Mouse (Mus musculus) lung, postnatal 4 days (tissue): ENCODE results near the gene Olfr916.

Source experiments
- DNase-seq, 2 experiments: peaks; one replicate each; pipeline ENCODE4 v3.0.0; 2021

Gene Olfr916

DNA sequence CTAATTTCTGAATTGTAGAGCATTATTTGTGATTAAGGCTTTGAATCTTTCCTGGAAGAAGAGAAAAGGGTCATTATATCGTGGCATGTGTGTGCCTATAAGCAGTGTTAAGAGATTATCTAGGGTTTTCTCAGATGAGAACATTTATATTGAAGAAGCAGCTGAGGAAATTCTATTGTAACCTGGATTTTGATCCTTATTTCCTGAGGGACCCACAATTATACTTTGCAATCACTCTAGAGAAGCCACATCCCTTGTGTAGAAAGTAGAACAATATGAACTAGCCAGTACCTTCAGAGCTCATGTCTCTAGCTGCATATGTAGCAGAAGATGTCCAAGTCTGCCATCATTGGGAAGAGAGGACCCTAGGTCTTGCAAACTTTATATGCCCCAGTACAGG, at the start of gene Olfr916:
Gene Olfr916 (minus strand): TSS at position 101 of the 400 bp plus-strand sequence.
- DNase-seq, result no peak

DNA sequence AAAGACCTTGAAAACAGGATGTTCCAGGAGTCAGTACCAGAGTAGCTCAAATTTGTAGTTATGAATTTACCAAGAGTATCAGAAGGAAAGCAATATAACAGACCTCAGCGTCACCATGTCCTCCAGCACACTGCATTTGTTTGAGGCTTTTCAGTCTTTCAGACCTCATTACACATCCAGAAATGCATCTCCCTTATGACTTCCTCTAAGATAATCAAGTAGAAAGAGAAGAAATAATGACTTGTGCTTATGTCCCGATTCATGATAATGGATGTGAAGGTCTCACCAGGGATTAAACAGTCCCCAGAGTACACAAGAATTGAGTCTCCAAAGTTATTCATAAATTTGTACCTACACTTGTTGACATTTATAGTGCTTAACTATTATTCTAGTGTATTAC, 14.8 kb upstream of the Olfr916 start, which contains the start of gene Olfr918:
Gene Olfr918 (minus strand): TSS at position 101 of the 400 bp plus-strand sequence.
- DNase-seq, result no peak

- DNase-seq, result no peak
Observed at GRCm38 (mm10) chr9:38672887-38673286, 13.2 kb upstream of the Olfr916 start.

DNA sequence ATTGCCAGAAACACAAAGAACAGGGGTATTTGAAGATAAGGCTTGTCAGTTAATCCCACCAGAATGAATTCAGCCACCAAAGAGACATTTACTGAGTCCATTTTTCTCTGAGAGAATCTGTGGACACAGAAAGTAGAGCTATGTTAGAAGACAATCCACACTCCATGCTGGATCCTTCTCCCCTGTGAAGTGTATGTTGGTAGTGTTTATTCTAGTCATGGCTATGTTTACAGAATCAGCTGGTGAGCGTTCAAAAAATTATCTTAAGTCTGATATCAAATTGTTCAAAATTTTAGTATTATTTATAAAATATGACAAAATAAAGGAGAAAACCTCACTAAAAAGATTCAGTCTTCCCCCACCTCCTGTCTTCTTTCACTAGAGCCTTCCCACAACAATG, 6.1 kb upstream of the Olfr916 start, which contains the start of gene Olfr917:
Gene Olfr917 (minus strand): TSS at position 101 of the 400 bp plus-strand sequence.
- DNase-seq, result no peak

- no peak for DNase-seq
Observed at GRCm38 (mm10) chr9:38632406-38632805, 27.3 kb downstream of the Olfr916 start.
